Comparison of ENCODE assay signal across 18 mouse cellular contexts in the genomic region with DNA sequence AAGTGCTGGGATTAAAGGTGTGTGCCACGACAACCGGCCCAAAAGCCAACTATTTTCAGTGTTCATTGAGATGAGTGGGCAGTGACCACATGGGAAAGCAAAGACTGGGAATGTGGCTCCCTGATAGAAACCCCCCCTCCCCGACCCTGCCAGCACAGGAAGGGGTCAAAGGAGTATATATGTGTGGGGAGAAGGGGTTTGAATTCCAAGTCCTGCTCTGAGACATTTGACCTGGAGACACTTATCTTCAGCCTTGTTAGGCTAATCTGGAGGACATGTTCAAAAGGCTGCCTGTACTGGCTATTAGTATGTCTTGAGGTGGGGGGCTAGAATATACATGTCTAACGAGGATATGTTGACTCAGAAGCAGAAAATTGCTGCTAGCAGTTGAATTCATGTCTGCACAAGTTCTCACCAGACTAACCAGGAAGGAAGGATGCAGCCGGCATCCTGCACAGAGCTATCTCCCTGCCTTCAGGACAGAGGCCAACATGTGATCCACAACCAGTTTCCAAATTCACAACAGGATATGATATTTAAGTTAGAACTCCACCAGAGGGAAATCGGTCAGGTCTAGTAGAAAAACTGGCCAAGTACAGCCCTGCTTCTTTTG. TPM values are rescaled to one million over a fixed set of nuclear protein-coding genes. Genes with fewer than 3 reads are reported as not detected.
DNase-seq lines count a peak whose midpoint lies in the region; ATAC-seq and TF ChIP-seq lines count a peak whose summit lies in the region.
"Had no signal": no experiment of that assay in that cellular context is flagged by ENCODE, and none has a peak within 500 bp of the region (broad histone marks: within the 10 kb centered on the region; RNA-seq: fewer than 3 reads in every experiment).

No protein-coding gene starts in this region.

- WGBS in forebrain, postnatal 0 days = 85% methylated on average over 6 of the region's 6 CpGs
- 89% methylated on average over 6 of the region's 6 CpGs for WGBS in forebrain, embryonic 16.5 days
- 85% methylated on average over 6 of the region's 6 CpGs for whole genome bisulfite sequencing in kidney, embryonic 16.5 days
- 81% methylated on average over 6 of the region's 6 CpGs for WGBS in kidney, embryonic 15.5 days
- WGBS in liver, embryonic 14.5 days (ENCODE audit: insufficient replicate concordance) = 51% methylated on average over 6 of the region's 6 CpGs

- TF ChIP-seq CTCF in forebrain, postnatal 0 days (IDR thresholded peaks at IDR 0.05; ENCODE audit: low read depth) = no peak
- TF ChIP-seq CTCF in ES-Bruce4 (IDR thresholded peaks at IDR 0.05; ENCODE audit: low read depth, low read length) = no peak
- TF ChIP-seq CTCF in liver, embryonic 14.5 days (IDR thresholded peaks at IDR 0.05; ENCODE audit: low read depth) = no peak

- no peak overlapping the region for H3K9ac ChIP-seq in forebrain, postnatal 0 days
- no peak overlapping the region for H3K9ac ChIP-seq in forebrain, embryonic 16.5 days (replicated peaks; ENCODE audit: low read depth, low read length)
- H3K9ac ChIP-seq in kidney, embryonic 16.5 days (replicated peaks; ENCODE audit: low read length) = no peak overlapping the region
- H3K9ac ChIP-seq in kidney, embryonic 15.5 days = no peak overlapping the region
- H3K9ac ChIP-seq in ES-Bruce4 (ENCODE audit: low read depth, poor library complexity, severe bottlenecking) = no peak overlapping the region
- no peak overlapping the region; the same call in 1 of the 2 replicates for H3K9ac ChIP-seq in liver, embryonic 14.5 days (replicated peaks)
- H3K9ac ChIP-seq: embryonic facial prominence, embryonic 13.5 days; forebrain, embryonic 13.5 days; heart, embryonic 15.5 days; midbrain, embryonic 15.5 days; neural tube, embryonic 13.5 days; stomach, embryonic 15.5 days had no signal

- H3K27me3 ChIP-seq in forebrain, postnatal 0 days (ENCODE audit: insufficient read depth, low read length) = no peaks in the 10 kb centered on the region
- no peaks in the 10 kb centered on the region for H3K27me3 ChIP-seq in forebrain, embryonic 16.5 days (replicated peaks; ENCODE audit: control insufficient read depth, insufficient read depth, low read length)
- no peaks in the 10 kb centered on the region for H3K27me3 ChIP-seq in kidney, embryonic 16.5 days (ENCODE audit: insufficient read depth, low read length)
- H3K27me3 ChIP-seq in kidney, embryonic 15.5 days = no peaks in the 10 kb centered on the region
- no peaks in the 10 kb centered on the region for H3K27me3 ChIP-seq in ES-Bruce4 (ENCODE audit: control insufficient read depth, insufficient read depth, low read length, poor library complexity, severe bottlenecking)
- no peaks in the 10 kb centered on the region for H3K27me3 ChIP-seq in liver, embryonic 14.5 days (ENCODE audit: control insufficient read depth, insufficient read depth, low read length)
- H3K27me3 ChIP-seq: embryonic facial prominence, embryonic 13.5 days; forebrain, embryonic 13.5 days; heart, embryonic 15.5 days; midbrain, embryonic 15.5 days; neural tube, embryonic 13.5 days; stomach, embryonic 15.5 days had no signal

- ATAC-seq in forebrain, postnatal 0 days = no peak
- ATAC-seq in forebrain, embryonic 16.5 days = no peak
- ATAC-seq in kidney, embryonic 16.5 days (ENCODE audit: low FRiP score, low TSS enrichment) = 0 out of 2 replicates have a peak, but pooled peaks have one; percentile 23
- no peak for ATAC-seq in kidney, embryonic 15.5 days (replicated peaks; ENCODE audit: low FRiP score)
- peak; percentile 22 for ATAC-seq in liver, embryonic 14.5 days (ENCODE audit: insufficient read depth)
- ATAC-seq: forebrain, embryonic 13.5 days; hindbrain, embryonic 16.5 days; midbrain, embryonic 15.5 days had no signal

- peak; percentile 9 for DNase-seq in forebrain, postnatal 0 days
- DNase-seq in liver, embryonic 14.5 days (ENCODE audit: low read depth in 3 of 3, low spot score in 3 of 3) = no peak
- no peak for DNase-seq in thymus, postnatal 4 days
- DNase-seq in gastrocnemius, postnatal 4 days (ENCODE audit: low spot score in 2 of 2) = no peak
- DNase-seq: adrenal gland, postnatal 36 days; thymus, postnatal 36 days had no signal

- H3K36me3 ChIP-seq in forebrain, postnatal 0 days (ENCODE audit: insufficient read depth) = peaks cover 40% of the 10 kb centered on the region
- peaks cover 20% of the 10 kb centered on the region for H3K36me3 ChIP-seq in forebrain, embryonic 16.5 days (ENCODE audit: control insufficient read depth, insufficient read depth)
- peaks cover 41% of the 10 kb centered on the region for H3K36me3 ChIP-seq in kidney, embryonic 16.5 days (ENCODE audit: insufficient read depth, low read length)
- peaks cover 67% of the 10 kb centered on the region for H3K36me3 ChIP-seq in kidney, embryonic 15.5 days
- peaks cover 44% of the 10 kb centered on the region for H3K36me3 ChIP-seq in ES-Bruce4 (ENCODE audit: control insufficient read depth, insufficient read depth, low read length, poor library complexity, severe bottlenecking)
- H3K36me3 ChIP-seq in liver, embryonic 14.5 days (replicated peaks; ENCODE audit: control insufficient read depth, insufficient read depth, low read depth) = peaks cover 46% of the 10 kb centered on the region

- no peak overlapping the region for H3K27ac ChIP-seq in forebrain, postnatal 0 days (ENCODE audit: low read depth, low read length)
- no peak overlapping the region for H3K27ac ChIP-seq in forebrain, embryonic 16.5 days (ENCODE audit: low read length)
- no peak overlapping the region for H3K27ac ChIP-seq in kidney, embryonic 16.5 days (ENCODE audit: low read length)
- no peak overlapping the region for H3K27ac ChIP-seq in kidney, embryonic 15.5 days
- peak overlapping the region; percentile 30 for H3K27ac ChIP-seq in ES-Bruce4 (ENCODE audit: insufficient read depth, low read length)
- peak overlapping the region; percentile 29 for H3K27ac ChIP-seq in liver, embryonic 14.5 days
- H3K27ac ChIP-seq: embryonic facial prominence, embryonic 13.5 days; forebrain, embryonic 13.5 days; heart, embryonic 15.5 days; macrophage; midbrain, embryonic 15.5 days; neural tube, embryonic 13.5 days; stomach, embryonic 15.5 days had no signal

- TF ChIP-seq EP300 in ES-Bruce4 (IDR thresholded peaks at IDR 0.05; ENCODE audit: insufficient read depth, low read depth, low read length) = no peak
- no peak for TF ChIP-seq EP300 in liver, embryonic 14.5 days (IDR thresholded peaks at IDR 0.05; ENCODE audit: low read depth)

- TF ChIP-seq POLR2A in ES-Bruce4 (IDR thresholded peaks at IDR 0.05; ENCODE audit: insufficient read depth, low read length) = no peak

- H3K4me2 ChIP-seq in forebrain, postnatal 0 days (ENCODE audit: low read depth) = no peak overlapping the region
- H3K4me2 ChIP-seq in forebrain, embryonic 16.5 days (ENCODE audit: low read length) = no peak overlapping the region
- H3K4me2 ChIP-seq in kidney, embryonic 16.5 days (replicated peaks; ENCODE audit: low read depth, low read length) = no peak overlapping the region
- no peak overlapping the region for H3K4me2 ChIP-seq in kidney, embryonic 15.5 days
- peak overlapping the region; percentile 31 for H3K4me2 ChIP-seq in liver, embryonic 14.5 days (ENCODE audit: low read depth)
- H3K4me2 ChIP-seq: embryonic facial prominence, embryonic 13.5 days; forebrain, embryonic 13.5 days; heart, embryonic 15.5 days; midbrain, embryonic 15.5 days; neural tube, embryonic 13.5 days; stomach, embryonic 15.5 days had no signal

- no peaks in the 10 kb centered on the region for H3K4me1 ChIP-seq in forebrain, postnatal 0 days (ENCODE audit: insufficient read depth)
- no peaks in the 10 kb centered on the region for H3K4me1 ChIP-seq in forebrain, embryonic 16.5 days (replicated peaks; ENCODE audit: control insufficient read depth, insufficient read depth, low read length)
- H3K4me1 ChIP-seq in kidney, embryonic 16.5 days (ENCODE audit: insufficient read depth, low read length) = no peaks in the 10 kb centered on the region
- H3K4me1 ChIP-seq in kidney, embryonic 15.5 days = no peaks in the 10 kb centered on the region
- H3K4me1 ChIP-seq in ES-Bruce4 (ENCODE audit: control insufficient read depth, insufficient read depth, low read length) = no peaks in the 10 kb centered on the region
- H3K4me1 ChIP-seq in liver, embryonic 14.5 days (replicated peaks; ENCODE audit: control insufficient read depth in 2 of 2, insufficient read depth in 2 of 2, low read length in 1 of 2) = peaks cover 19 to 22% of the 10 kb centered on the region in 2 experiments
- H3K4me1 ChIP-seq: embryonic facial prominence, embryonic 13.5 days; forebrain, embryonic 13.5 days; heart, embryonic 15.5 days; midbrain, embryonic 15.5 days; neural tube, embryonic 13.5 days; stomach, embryonic 15.5 days had no signal

- no peak overlapping the region for H3K4me3 ChIP-seq in forebrain, postnatal 0 days (ENCODE audit: low read depth, low read length)
- no peak overlapping the region for H3K4me3 ChIP-seq in forebrain, embryonic 16.5 days (replicated peaks; ENCODE audit: low read length)
- no peak overlapping the region for H3K4me3 ChIP-seq in kidney, embryonic 16.5 days (ENCODE audit: low read length)
- H3K4me3 ChIP-seq in kidney, embryonic 15.5 days (replicated peaks) = no peak overlapping the region
- H3K4me3 ChIP-seq in ES-Bruce4 (ENCODE audit: low read depth, low read length) = no peak overlapping the region
- H3K4me3 ChIP-seq in liver, embryonic 14.5 days (ENCODE audit: insufficient read depth in 1 of 2, low read depth in 2 of 2, low read length in 2 of 2) = no peak overlapping the region
- H3K4me3 ChIP-seq: embryonic facial prominence, embryonic 13.5 days; forebrain, embryonic 13.5 days; heart, embryonic 15.5 days; midbrain, embryonic 15.5 days; neural tube, embryonic 13.5 days; stomach, embryonic 15.5 days had no signal

- H3K9me3 ChIP-seq in forebrain, postnatal 0 days (ENCODE audit: low read length) = no peaks in the 10 kb centered on the region
- H3K9me3 ChIP-seq in forebrain, embryonic 16.5 days (ENCODE audit: control insufficient read depth, low read length) = no peaks in the 10 kb centered on the region
- no peaks in the 10 kb centered on the region for H3K9me3 ChIP-seq in kidney, embryonic 16.5 days (ENCODE audit: low read length)
- H3K9me3 ChIP-seq in kidney, embryonic 15.5 days (replicated peaks) = no peaks in the 10 kb centered on the region
- no peaks in the 10 kb centered on the region for H3K9me3 ChIP-seq in ES-Bruce4 (replicated peaks; ENCODE audit: control insufficient read depth, insufficient read depth, low read length, poor library complexity, severe bottlenecking)
- no peaks in the 10 kb centered on the region for H3K9me3 ChIP-seq in liver, embryonic 14.5 days (ENCODE audit: control insufficient read depth, low read length)
- H3K9me3 ChIP-seq: embryonic facial prominence, embryonic 13.5 days; forebrain, embryonic 13.5 days; heart, embryonic 15.5 days; midbrain, embryonic 15.5 days; neural tube, embryonic 13.5 days; stomach, embryonic 15.5 days had no signal

RNA-seq across cellular contexts. Expression of gene Cluh, which starts 23.7 kb away (rescaled TPM):
- total RNA-seq in forebrain, postnatal 0 days (2014; rRNA removed) = 44.3 and 62.4 TPM in 2 replicates
- polyA plus RNA-seq in forebrain, postnatal 0 days (2015; fragmentation: Nextera tagmentation; extraction: Ambion mirVana) = 9.1 and 12.9 TPM in 2 replicates
- polyA plus RNA-seq in forebrain, embryonic 16.5 days (2015; fragmentation: Nextera tagmentation; extraction: Ambion mirVana) = 13.7 and 15.2 TPM in 2 replicates
- 44.6 and 46.3 TPM in 2 replicates for polyA plus RNA-seq in kidney, embryonic 16.5 days (2015; fragmentation: Nextera tagmentation; extraction: Ambion mirVana)
- polyA plus RNA-seq in kidney, embryonic 15.5 days (2015; fragmentation: Nextera tagmentation; extraction: Ambion mirVana) = 33.8 and 39.4 TPM in 2 replicates
- 33.3 and 33.4 TPM in 2 replicates for polyA plus RNA-seq in ES-Bruce4 (2011; ENCODE audit: insufficient read depth, insufficient read length, low read depth, missing spikeins)
- 28.2 and 29.5 TPM in 2 replicates for polyA plus RNA-seq in liver, embryonic 14.5 days (2012; rRNA removed)
- 14.3 and 20.3 TPM in 2 replicates for polyA plus RNA-seq in liver, embryonic 14.5 days (2014; fragmentation: Nextera tagmentation; extraction: Ambion mirVana)
- 100 to 1,000 TPM in 1 of 2 experiments, 10 to 100 TPM in 1; 95.9 to 101 TPM for total RNA-seq in gastrocnemius, postnatal 4 days (2021)

RNA-seq across cellular contexts. Expression of gene Pafah1b1, which starts 51.5 kb away (rescaled TPM):
- total RNA-seq in forebrain, postnatal 0 days (2014; rRNA removed) = 200 and 248 TPM in 2 replicates
- polyA plus RNA-seq in forebrain, postnatal 0 days (2015; fragmentation: Nextera tagmentation; extraction: Ambion mirVana) = 57.4 and 64.1 TPM in 2 replicates
- polyA plus RNA-seq in forebrain, embryonic 16.5 days (2015; fragmentation: Nextera tagmentation; extraction: Ambion mirVana) = 48.9 and 51.2 TPM in 2 replicates
- polyA plus RNA-seq in kidney, embryonic 16.5 days (2015; fragmentation: Nextera tagmentation; extraction: Ambion mirVana) = 34.4 and 36.9 TPM in 2 replicates
- 42.0 and 50.1 TPM in 2 replicates for polyA plus RNA-seq in kidney, embryonic 15.5 days (2015; fragmentation: Nextera tagmentation; extraction: Ambion mirVana)
- polyA plus RNA-seq in ES-Bruce4 (2011; ENCODE audit: insufficient read depth, insufficient read length, low read depth, missing spikeins) = 120 and 137 TPM in 2 replicates
- 11.1 and 18.2 TPM in 2 replicates for polyA plus RNA-seq in liver, embryonic 14.5 days (2012; rRNA removed)
- 42.1 and 43.8 TPM in 2 replicates for polyA plus RNA-seq in liver, embryonic 14.5 days (2014; fragmentation: Nextera tagmentation; extraction: Ambion mirVana)
- total RNA-seq in gastrocnemius, postnatal 4 days (2021) = 100 to 1,000 TPM; 128 to 136 TPM

RNA-seq across cellular contexts. Expression of gene Ccdc92b, which starts 53.6 kb away (rescaled TPM):
- 12.2 and 14.2 TPM in 2 replicates for total RNA-seq in forebrain, postnatal 0 days (2014; rRNA removed)
- 4.0 and 4.1 TPM in 2 replicates for polyA plus RNA-seq in forebrain, postnatal 0 days (2015; fragmentation: Nextera tagmentation; extraction: Ambion mirVana)
- polyA plus RNA-seq in forebrain, embryonic 16.5 days (2015; fragmentation: Nextera tagmentation; extraction: Ambion mirVana) = 3.1 and 3.4 TPM in 2 replicates
- 0.17 TPM in 2 replicates for polyA plus RNA-seq in kidney, embryonic 16.5 days (2015; fragmentation: Nextera tagmentation; extraction: Ambion mirVana)
- 0.19 and 0.38 TPM in 2 replicates for polyA plus RNA-seq in kidney, embryonic 15.5 days (2015; fragmentation: Nextera tagmentation; extraction: Ambion mirVana)
- 4.8 and 5.3 TPM in 2 replicates for polyA plus RNA-seq in ES-Bruce4 (2011; ENCODE audit: insufficient read depth, insufficient read length, low read depth, missing spikeins)
- polyA plus RNA-seq in liver, embryonic 14.5 days (2012; rRNA removed) = 12.7 and 13.1 TPM in 2 replicates
- polyA plus RNA-seq in liver, embryonic 14.5 days (2014; fragmentation: Nextera tagmentation; extraction: Ambion mirVana) = 10.2 and 12.6 TPM in 2 replicates
- total RNA-seq in gastrocnemius, postnatal 4 days (2021) = under 1 TPM; 0.41 to 0.49 TPM

Comparison
In these comparisons a context has a peak if more than half of its experiments do, and no peak if none do; other contexts are left out.
1. ATAC-seq: peak in kidney, embryonic 16.5 days (single experiment) and liver, embryonic 14.5 days (single experiment); none in forebrain, postnatal 0 days (single experiment), forebrain, embryonic 16.5 days (single experiment) and kidney, embryonic 15.5 days (single experiment).
2. H3K27ac ChIP-seq: peak in ES-Bruce4 (single experiment) and liver, embryonic 14.5 days (single experiment); none in forebrain, postnatal 0 days (single experiment), forebrain, embryonic 16.5 days (single experiment), kidney, embryonic 16.5 days (single experiment) and kidney, embryonic 15.5 days (single experiment).